Mouse (Mus musculus): ENCODE data around the gene Fetub. TPM values are rescaled to one million over a fixed set of nuclear protein-coding genes. Genes with fewer than 3 reads are reported as not detected.
"Not testable (repeated sequence)": the region's sequence is repeated elsewhere in the genome, so short reads cannot be mapped to it uniquely, and the experiment has no call there.

The Fetub gene
- polyA plus RNA-seq, 1 experiment from 2014 or later, result not detected

- Histone ChIP-seq H3K4me3 (no peak overlapping the region), H3K27me3 (ENCODE audit: low read depth, poor library complexity, severe bottlenecking) (no peaks in the 10 kb centered on the region), H3K4me1 (peaks cover 18% of the 10 kb centered on the region), H3K27ac (no peak overlapping the region), H3K36me3 (no peaks in the 10 kb centered on the region), H3K9me3 (replicated peaks) (no peaks in the 10 kb centered on the region)
- 60% methylated on average over 18 of the region's 18 CpGs for WGBS
- DNase-seq (ENCODE audit: low spot score), result peak; percentile 40
These were observed 2.1 kb downstream of the Fetub start for GRCm38 (mm10) chr16:22919971-22920854.

GRCm38 (mm10) chr16:22921761-22922160 lies 3.6 kb downstream of the Fetub start:
- Histone ChIP-seq H3K27me3 (ENCODE audit: low read depth, poor library complexity, severe bottlenecking) (no peaks in the 10 kb centered on the region), H3K9me3 (replicated peaks) (no peaks in the 10 kb centered on the region), H3K4me1 (peaks cover 18% of the 10 kb centered on the region), H3K4me3 (no peak overlapping the region), H3K36me3 (no peaks in the 10 kb centered on the region), H3K27ac (no peak overlapping the region)
- no peak for DNase-seq (ENCODE audit: low spot score)
- WGBS, result 94% methylated on average over 5 of the region's 5 CpGs

GRCm38 (mm10) chr16:22922433-22922832 lies 4.3 kb downstream of the Fetub start:
- Histone ChIP-seq H3K4me3 (no peak overlapping the region), H3K4me1 (peaks cover 18% of the 10 kb centered on the region), H3K27me3 (ENCODE audit: low read depth, poor library complexity, severe bottlenecking) (no peaks in the 10 kb centered on the region), H3K36me3 (no peaks in the 10 kb centered on the region), H3K9me3 (replicated peaks) (no peaks in the 10 kb centered on the region), H3K27ac (no peak overlapping the region)
- 93% methylated on average over 4 of the region's 4 CpGs for WGBS
- no peak for DNase-seq (ENCODE audit: low spot score)

DNA sequence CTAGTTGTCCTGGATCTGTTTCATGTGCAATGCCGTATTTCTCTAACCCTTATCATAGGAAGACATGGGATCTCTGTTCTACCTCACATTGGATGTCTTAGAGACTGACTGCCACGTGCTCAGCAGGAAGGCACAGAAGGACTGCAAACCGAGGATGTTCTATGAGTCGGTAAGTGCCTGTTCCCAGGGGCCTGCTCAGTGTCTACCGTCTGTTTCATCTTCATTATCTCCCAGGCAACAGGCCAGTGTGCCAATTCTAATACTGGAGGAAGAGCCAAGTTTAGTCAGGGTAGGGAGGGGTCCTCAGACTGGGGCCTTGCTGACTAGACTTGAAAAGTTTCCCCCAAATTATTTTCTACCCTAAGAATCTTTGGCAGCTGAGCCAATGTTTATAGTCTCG lies 11.4 kb downstream of the Fetub start:
- H3K27me3 ChIP-seq (ENCODE audit: low read depth, poor library complexity, severe bottlenecking), result no peaks in the 10 kb centered on the region
- H3K9me3 ChIP-seq (replicated peaks), result no peaks in the 10 kb centered on the region
- H3K4me3 ChIP-seq, result no peak overlapping the region
- no peak overlapping the region for H3K27ac ChIP-seq
- DNase-seq (ENCODE audit: low spot score), result no peak
- 82% methylated on average over 6 of the region's 6 CpGs for WGBS
- H3K4me1 ChIP-seq, result no peaks in the 10 kb centered on the region
- no peaks in the 10 kb centered on the region for H3K36me3 ChIP-seq

DNA sequence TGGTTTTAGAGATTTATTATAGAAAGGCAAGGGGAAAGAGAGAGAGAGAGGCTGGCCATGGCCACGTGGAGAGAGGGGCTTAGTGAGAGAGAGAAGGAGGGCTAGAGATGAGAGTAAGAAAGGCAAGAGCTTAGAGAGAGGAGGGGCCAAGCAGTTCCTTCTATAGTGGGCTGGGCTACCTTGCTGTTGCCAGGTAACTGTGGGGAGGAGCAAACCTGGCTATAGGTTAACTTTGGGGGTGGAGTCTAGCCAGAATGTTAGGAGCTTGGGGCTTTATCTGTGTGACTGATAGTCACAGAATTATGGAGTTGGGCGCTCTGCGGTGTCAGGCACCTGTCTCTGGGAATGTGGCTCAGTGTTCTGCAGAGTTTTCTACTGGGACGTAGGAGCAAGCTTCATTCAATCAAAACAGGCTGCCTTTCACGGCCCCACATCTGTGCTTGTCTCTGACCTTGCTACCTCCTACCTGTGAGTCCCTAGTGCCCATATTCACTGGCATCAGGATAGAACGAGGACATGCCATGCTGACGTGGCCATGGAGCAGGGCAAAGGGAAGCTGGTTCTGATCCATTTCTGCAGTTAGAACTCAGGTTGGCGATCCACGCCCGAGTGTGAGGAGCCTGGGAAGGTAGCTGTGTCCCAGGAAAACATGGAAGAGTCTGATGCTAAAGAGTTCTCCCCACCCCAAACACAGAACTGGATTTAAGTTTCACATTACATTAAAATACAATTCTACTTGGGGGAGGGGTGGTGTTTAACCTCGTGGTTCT lies 13.5 kb downstream of the Fetub start:
- DNase-seq (ENCODE audit: low spot score), result no peak
- Histone ChIP-seq H3K27ac (no peak overlapping the region), H3K4me3 (no peak overlapping the region), H3K36me3 (no peaks in the 10 kb centered on the region), H3K4me1 (no peaks in the 10 kb centered on the region), H3K27me3 (ENCODE audit: low read depth, poor library complexity, severe bottlenecking) (no peaks in the 10 kb centered on the region), H3K9me3 (replicated peaks) (no peaks in the 10 kb centered on the region)
- 88% methylated on average over 11 of the region's 11 CpGs for WGBS

DNA sequence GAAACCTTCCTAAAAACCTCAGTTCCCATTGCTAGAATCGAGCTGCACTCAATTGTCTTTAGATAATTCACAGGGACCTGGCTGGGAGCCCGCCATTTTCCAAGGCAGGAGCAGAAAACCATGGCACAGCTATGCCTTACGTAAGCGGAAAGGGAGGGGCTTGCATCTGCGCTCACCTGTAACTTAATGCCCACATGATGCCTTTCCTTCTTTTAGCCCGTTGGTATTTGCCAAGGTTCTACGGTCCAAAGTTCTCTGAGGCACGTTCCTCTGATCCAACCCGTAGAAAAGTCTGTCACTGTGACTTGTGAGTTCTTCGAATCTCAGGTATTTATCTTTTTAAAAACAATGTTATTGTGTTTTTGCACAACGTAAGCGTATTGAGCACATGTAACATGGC lies 19.5 kb downstream of the Fetub start:
- Histone ChIP-seq H3K4me1 (no peaks in the 10 kb centered on the region), H3K27me3 (ENCODE audit: low read depth, poor library complexity, severe bottlenecking) (no peaks in the 10 kb centered on the region), H3K27ac (no peak overlapping the region), H3K36me3 (no peaks in the 10 kb centered on the region), H3K9me3 (replicated peaks) (no peaks in the 10 kb centered on the region), H3K4me3 (no peak overlapping the region)
- DNase-seq (ENCODE audit: low spot score), result no peak
- WGBS, result 91% methylated on average over 12 of the region's 12 CpGs

GRCm38 (mm10) chr16:22938541-22938940 lies 20.4 kb downstream of the Fetub start:
- Histone ChIP-seq H3K4me1 (no peaks in the 10 kb centered on the region), H3K27ac (no peak overlapping the region), H3K27me3 (ENCODE audit: low read depth, poor library complexity, severe bottlenecking) (no peaks in the 10 kb centered on the region), H3K4me3 (no peak overlapping the region), H3K9me3 (replicated peaks) (no peaks in the 10 kb centered on the region), H3K36me3 (no peaks in the 10 kb centered on the region)
- 92% methylated on average over 2 of the region's 2 CpGs for WGBS
- DNase-seq (ENCODE audit: low spot score), result no peak

GRCm38 (mm10) chr16:22939120-22939695 lies 21.1 kb downstream of the Fetub start:
- Histone ChIP-seq H3K27me3 (ENCODE audit: low read depth, poor library complexity, severe bottlenecking) (no peaks in the 10 kb centered on the region), H3K9me3 (replicated peaks) (no peaks in the 10 kb centered on the region), H3K36me3 (no peaks in the 10 kb centered on the region), H3K4me1 (no peaks in the 10 kb centered on the region), H3K4me3 (no peak overlapping the region), H3K27ac (no peak overlapping the region)
- DNase-seq (ENCODE audit: low spot score), result no peak
- WGBS, result 81% methylated on average over 8 of the region's 8 CpGs

GRCm38 (mm10) chr16:22941825-22942476 lies 23.8 kb downstream of the Fetub start:
- H3K4me1 ChIP-seq; H3K4me3 ChIP-seq; H3K27ac ChIP-seq; H3K9me3 ChIP-seq (replicated peaks); DNase-seq (ENCODE audit: low spot score); H3K27me3 ChIP-seq (ENCODE audit: low read depth, poor library complexity, severe bottlenecking); H3K36me3 ChIP-seq: not testable (repeated sequence)

GRCm38 (mm10) chr16:22947371-22947770 lies 29.2 kb downstream of the Fetub start:
- no peaks in the 10 kb centered on the region for H3K27me3 ChIP-seq (ENCODE audit: low read depth, poor library complexity, severe bottlenecking)
- H3K27ac ChIP-seq, result no peak overlapping the region
- no peak for DNase-seq (ENCODE audit: low spot score)
- H3K4me1 ChIP-seq, result no peaks in the 10 kb centered on the region
- no peaks in the 10 kb centered on the region for H3K36me3 ChIP-seq
- WGBS, result 91% methylated on average over 2 of the region's 2 CpGs
- H3K9me3 ChIP-seq (replicated peaks), result no peaks in the 10 kb centered on the region
- no peak overlapping the region for H3K4me3 ChIP-seq

DNA sequence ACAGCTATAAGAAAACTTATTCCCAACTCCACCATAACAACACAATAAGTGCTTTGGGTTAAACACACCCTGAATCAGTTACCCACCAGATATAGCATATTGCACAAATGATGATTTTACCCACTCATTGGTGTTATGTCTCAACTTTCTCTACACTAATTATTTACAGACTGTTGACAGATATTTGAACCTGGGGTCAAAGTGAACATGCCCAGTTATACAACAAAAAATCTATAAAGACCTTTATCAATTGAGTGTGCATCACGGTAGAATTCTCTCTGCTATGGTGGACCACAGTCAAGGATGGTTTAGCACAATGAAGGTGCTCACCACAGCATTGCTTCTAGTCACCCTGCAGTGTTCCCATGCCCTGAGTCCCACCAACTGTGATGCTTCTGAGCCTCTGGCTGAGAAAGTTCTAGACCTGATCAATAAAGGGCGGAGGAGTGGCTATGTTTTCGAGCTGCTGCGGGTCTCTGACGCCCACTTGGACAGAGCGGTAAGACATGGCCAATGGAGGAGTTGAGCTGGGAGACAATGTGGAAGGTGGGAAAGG lies 32.8 kb downstream of the Fetub start, which contains the start of gene Hrg:
Gene Hrg, plus strand, starts transcription at position 233 of the 556 bp plus-strand sequence.
- Histone ChIP-seq H3K27me3 (ENCODE audit: low read depth, poor library complexity, severe bottlenecking) (no peaks in the 10 kb centered on the region), H3K27ac (no peak within 1 kb of the TSS), H3K4me1 (0 out of 2 replicates have a peak, but pooled peaks cover 5% of the 10 kb centered on the region), H3K9me3 (replicated peaks) (no peaks in the 10 kb centered on the region), H3K36me3 (no peaks in the 10 kb centered on the region), H3K4me3 (no peak within 1 kb of the TSS)
- 94% methylated on average over 6 of the region's 6 CpGs for WGBS
- DNase-seq (ENCODE audit: low spot score), result no peak

DNA sequence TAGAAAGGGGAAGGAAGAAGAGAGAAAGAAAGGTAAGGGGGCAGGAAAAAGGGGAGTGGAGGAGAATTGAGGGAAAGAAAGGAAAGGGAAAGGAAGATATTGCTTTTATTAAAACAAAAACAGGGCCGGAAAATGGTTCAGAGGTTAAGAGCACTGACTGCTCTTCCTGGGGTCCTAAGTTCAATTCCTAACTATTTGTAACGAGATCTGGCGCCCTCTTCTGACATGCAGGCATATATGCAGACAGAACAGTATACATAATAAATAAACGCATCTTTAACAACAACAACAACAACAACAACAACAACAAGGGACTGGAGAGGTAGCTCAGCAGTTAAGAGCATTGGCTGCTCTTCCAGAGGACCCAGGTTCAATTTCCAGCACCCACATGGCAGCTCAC lies 34.9 kb downstream of the Fetub start:
- Histone ChIP-seq H3K36me3 (no peaks in the 10 kb centered on the region), H3K27ac (no peak overlapping the region), H3K9me3 (replicated peaks) (no peaks in the 10 kb centered on the region), H3K4me3 (no peak overlapping the region), H3K4me1 (0 out of 2 replicates have a peak, but pooled peaks cover 5% of the 10 kb centered on the region), H3K27me3 (ENCODE audit: low read depth, poor library complexity, severe bottlenecking) (no peaks in the 10 kb centered on the region)
- no peak for DNase-seq (ENCODE audit: low spot score)
- WGBS, result 41% methylated on average over 4 of the region's 4 CpGs

All from limb, embryonic 10.5 days (tissue).